Mouse (Mus musculus) neural tube, embryonic 15.5 days (tissue): ENCODE results near the gene Mlkl. TPM values are rescaled to one million over a fixed set of nuclear protein-coding genes. Genes with fewer than 3 reads are reported as not detected.
A peak's percentile ranks its signal among the peaks of the same experiment; 100 is the strongest.
"Not testable (repeated sequence)": the region's sequence is repeated elsewhere in the genome, so short reads cannot be mapped to it uniquely, and the experiment has no call there.

Experiments used
- ATAC-seq: fragments of 200-750 bp; cut with Nextera tagmentation; 2 replicates; pipeline ENCODE4 v1.8.0; 2017; ENCODE audit warnings: mild to moderate bottlenecking, moderate TSS enrichment, moderate library complexity; ENCODE audit not compliant: low FRiP score
- H3K27ac ChIP-seq: fragments of 300-500 bp; sonication (generic); replicated peaks from 2 replicates; pipeline ENCODE4 v1.5.1; 2015; ENCODE audit warnings: mild to moderate bottlenecking, inconsistent platforms
- H3K27me3 ChIP-seq: fragments of 300-500 bp; sonication (generic); replicated peaks from 2 replicates; pipeline ENCODE4 v1.6.1; 2015; ENCODE audit warnings: inconsistent platforms
- H3K36me3 ChIP-seq: fragments of 300-500 bp; sonication (generic); 2 replicates; pipeline ENCODE4 v1.6.1; 2015; ENCODE audit warnings: inconsistent platforms
- H3K4me1 ChIP-seq: fragments of 300-500 bp; sonication (generic); 2 replicates; pipeline ENCODE4 v1.6.1; 2015; ENCODE audit warnings: inconsistent platforms
- H3K4me2 ChIP-seq: fragments of 300-500 bp; sonication (generic); 2 replicates; pipeline ENCODE4 v1.6.1; 2015; ENCODE audit warnings: inconsistent platforms, mild to moderate bottlenecking, moderate library complexity
- H3K4me3 ChIP-seq: fragments of 300-500 bp; sonication (generic); replicated peaks from 2 replicates; pipeline ENCODE4 v1.5.1; 2015; ENCODE audit warnings: mild to moderate bottlenecking, inconsistent platforms
- H3K9ac ChIP-seq: fragments of 300-500 bp; sonication (generic); replicated peaks from 2 replicates; pipeline ENCODE4 v1.6.1; 2015; ENCODE audit warnings: mild to moderate bottlenecking, inconsistent platforms
- H3K9me3 ChIP-seq: fragments of 300-500 bp; sonication (generic); replicated peaks from 2 replicates; pipeline ENCODE4 v1.6.1; 2016; ENCODE audit warnings: inconsistent platforms
- WGBS: fragments of 180-500 bp; shearing (Covaris S2); methylation state at CpG from one replicate; pipeline ENCODE4 v1.1.7; 2015; ENCODE audit warnings: mixed read lengths; 5-methylcytosine and 5-hydroxymethylcytosine counted together
- polyA plus RNA-seq: library from polyadenylated mRNA; unstranded; fragments of >200 nt; fragmentation: Nextera tagmentation; extraction: Ambion mirVana; gene quantifications from 2 replicates; pipeline ENCODE4 v1.2.1, GENCODE M21; 2015

Gene Mlkl
- polyA plus RNA-seq, 1 experiment from 2014 or later = 0.29 TPM

- ATAC-seq = not testable (repeated sequence)
Observed at GRCm38 (mm10) chr8:111310006-111310405, 28.0 kb downstream of the Mlkl start.

DNA sequence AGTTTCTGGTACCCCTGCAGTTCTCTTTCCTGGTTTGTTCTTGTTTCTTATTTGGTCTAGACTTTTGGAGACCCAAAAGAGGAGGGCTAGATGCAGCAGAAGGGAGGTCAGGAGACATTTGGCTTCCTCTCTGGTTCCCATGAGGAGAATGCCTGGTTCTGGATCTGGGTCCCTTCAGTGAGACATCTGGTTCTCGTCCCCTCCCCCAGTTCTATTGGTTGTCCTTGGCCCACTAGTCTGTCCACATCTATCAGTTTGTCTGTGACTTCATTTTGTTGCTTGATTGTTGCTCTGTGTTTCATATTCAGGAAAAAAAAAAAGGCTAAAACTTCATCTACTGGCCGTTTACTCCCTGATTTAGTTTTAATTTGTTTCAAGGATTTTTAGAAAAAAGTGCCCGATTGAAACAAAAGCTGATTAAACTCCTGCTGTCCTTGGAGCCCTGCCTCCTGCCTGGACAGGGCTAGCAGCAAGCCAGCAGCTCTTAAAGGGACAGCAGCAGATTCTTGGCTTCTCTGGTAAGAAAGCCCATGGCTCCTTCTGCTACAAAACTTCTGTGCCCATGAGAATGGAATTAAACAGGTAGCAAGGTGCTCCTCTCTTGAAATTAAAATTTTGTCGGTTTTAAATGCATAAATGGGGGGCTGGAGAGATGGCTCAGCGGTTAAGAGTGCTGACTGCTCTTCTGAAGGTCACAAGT lies 32.8 kb downstream of the Mlkl start:
- Histone ChIP-seq H3K9me3 (no peaks in the 10 kb centered on the region), H3K4me1 (0 out of 2 replicates have a peak, but pooled peaks cover 3% of the 10 kb centered on the region), H3K27me3 (no peaks in the 10 kb centered on the region), H3K4me2 (no peak overlapping the region), H3K4me3 (no peak overlapping the region), H3K36me3 (no peaks in the 10 kb centered on the region), H3K9ac (no peak overlapping the region), H3K27ac (no peak overlapping the region)
- WGBS = 42% methylated on average over 5 of the region's 5 CpGs
- no peak for ATAC-seq

More at GRCm38 (mm10) chr8:111310006-111310405, 28.0 kb downstream of the Mlkl start:
- not testable (repeated sequence) for H3K4me3 ChIP-seq, H3K9ac ChIP-seq, H3K36me3 ChIP-seq, H3K27ac ChIP-seq, H3K9me3 ChIP-seq, H3K27me3 ChIP-seq, H3K4me1 ChIP-seq, H3K4me2 ChIP-seq
- 90% methylated on average over 15 of the region's 15 CpGs for WGBS

GRCm38 (mm10) chr8:111304359-111304758 lies 33.6 kb downstream of the Mlkl start:
- no peak overlapping the region for H3K4me3 ChIP-seq
- peaks cover 4% of the 10 kb centered on the region; the same call in 1 of the 2 replicates for H3K4me1 ChIP-seq
- no peaks in the 10 kb centered on the region for H3K27me3 ChIP-seq
- WGBS = 95% methylated on average over 3 of the region's 3 CpGs
- H3K4me2 ChIP-seq = no peak overlapping the region
- H3K27ac ChIP-seq = no peak overlapping the region
- H3K36me3 ChIP-seq = no peaks in the 10 kb centered on the region
- H3K9me3 ChIP-seq = no peaks in the 10 kb centered on the region
- no peak overlapping the region for H3K9ac ChIP-seq
- ATAC-seq = no peak

- H3K4me2 ChIP-seq, H3K9me3 ChIP-seq, H3K27ac ChIP-seq, H3K9ac ChIP-seq, H3K4me3 ChIP-seq, H3K27me3 ChIP-seq, H3K36me3 ChIP-seq, ATAC-seq: not testable (repeated sequence)
- 73% methylated on average over 5 of the region's 5 CpGs for WGBS
- H3K4me1 ChIP-seq = peaks cover 13% of the 10 kb centered on the region
Observed at GRCm38 (mm10) chr8:111303076-111303803, 34.7 kb downstream of the Mlkl start.

- Histone ChIP-seq H3K9me3 (no peaks in the 10 kb centered on the region), H3K9ac (no peak overlapping the region), H3K27me3 (no peaks in the 10 kb centered on the region), H3K4me3 (peak overlapping the region; percentile 96), H3K36me3 (peaks cover 5% of the 10 kb centered on the region), H3K27ac (no peak overlapping the region), H3K4me2 (peak overlapping the region; percentile 49), H3K4me1 (peaks cover 17% of the 10 kb centered on the region)
- 66% methylated on average over 11 of the region's 11 CpGs for WGBS
- no peak for ATAC-seq
Observed at GRCm38 (mm10) chr8:111300597-111301546, 37.1 kb downstream of the Mlkl start.

GRCm38 (mm10) chr8:111299821-111300568 lies 38.0 kb downstream of the Mlkl start, which contains the start of gene Rfwd3:
Gene Rfwd3, minus strand, starts transcription at chr8:111300222.
- peak within 1 kb of the TSS; percentile 96 for H3K4me3 ChIP-seq

GRCm38 (mm10) chr8:111299363-111299820 lies 38.6 kb downstream of the Mlkl start:
- Histone ChIP-seq H3K4me3 (peak overlapping the region; percentile 96), H3K27ac (peak overlapping the region; percentile 81), H3K4me1 (peaks cover 20% of the 10 kb centered on the region), H3K9ac (peak overlapping the region; percentile 84), H3K36me3 (peaks cover 8% of the 10 kb centered on the region), H3K9me3 (no peaks in the 10 kb centered on the region), H3K4me2 (peak overlapping the region; percentile 77), H3K27me3 (no peaks in the 10 kb centered on the region)
- ATAC-seq = no peak
- WGBS = under 1% methylated on average over 28 of the region's 28 CpGs

More at GRCm38 (mm10) chr8:111299821-111300568, 38.0 kb downstream of the Mlkl start, which contains the start of gene Rfwd3:
- peak; percentile 100 for ATAC-seq
- peaks cover 8% of the 10 kb centered on the region for H3K36me3 ChIP-seq
- peak within 1 kb of the TSS; percentile 81 for H3K27ac ChIP-seq
- H3K27me3 ChIP-seq = no peaks in the 10 kb centered on the region
- peaks cover 20% of the 10 kb centered on the region for H3K4me1 ChIP-seq
- under 1% methylated on average over 66 of the region's 67 CpGs for WGBS
- H3K4me2 ChIP-seq = peak within 1 kb of the TSS; percentile 77
- H3K9ac ChIP-seq = peak within 1 kb of the TSS; percentile 84
- H3K9me3 ChIP-seq = no peaks in the 10 kb centered on the region

DNA sequence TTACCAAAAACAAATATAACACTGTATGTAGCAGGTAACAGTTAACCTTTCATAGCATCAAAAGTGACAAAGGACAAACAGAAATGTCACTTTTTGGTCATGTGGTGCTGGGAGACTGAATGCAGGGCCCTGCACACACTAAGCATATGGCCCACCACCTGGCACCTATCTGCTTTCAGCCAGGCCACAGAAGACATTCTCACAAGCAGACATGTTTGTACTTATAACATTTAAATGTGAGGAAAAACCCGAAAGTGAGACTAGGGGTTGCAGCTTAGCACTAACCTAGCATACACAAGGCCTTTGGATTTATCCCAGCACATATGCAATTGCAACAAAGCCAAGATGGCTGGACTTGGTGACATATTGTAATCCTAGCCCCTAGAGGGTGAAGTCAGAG lies 40.0 kb downstream of the Mlkl start:
- Histone ChIP-seq H3K4me2 (no peak overlapping the region), H3K9me3 (no peaks in the 10 kb centered on the region), H3K27me3 (no peaks in the 10 kb centered on the region), H3K4me1 (peaks cover 20% of the 10 kb centered on the region), H3K9ac (no peak overlapping the region), H3K4me3 (no peak overlapping the region), H3K27ac (no peak overlapping the region), H3K36me3 (peaks cover 16% of the 10 kb centered on the region)
- no peak for ATAC-seq
- 97% methylated on average over 1 of the region's 1 CpGs for WGBS

DNA sequence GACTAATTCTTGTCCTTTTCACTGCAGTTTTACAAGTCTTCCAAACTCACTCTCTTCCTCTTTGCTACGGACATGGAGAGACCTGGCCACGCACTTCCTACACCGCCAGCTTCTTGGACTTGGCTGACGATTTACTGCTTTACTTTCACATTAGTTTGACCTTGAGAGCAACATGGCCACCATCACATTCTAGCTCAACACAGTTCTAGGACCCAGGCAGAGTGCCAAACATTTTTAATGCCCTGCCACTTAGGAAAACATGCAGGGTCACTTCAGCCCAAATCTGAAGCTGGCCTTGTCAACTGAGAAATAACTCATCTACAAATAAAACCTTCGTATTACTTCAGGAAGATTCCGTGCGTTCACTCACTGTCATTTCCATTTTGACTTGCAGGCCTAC lies 46.2 kb downstream of the Mlkl start:
- Histone ChIP-seq H3K9me3 (no peaks in the 10 kb centered on the region), H3K4me2 (no peak overlapping the region), H3K36me3 (peaks cover 58% of the 10 kb centered on the region), H3K27me3 (no peaks in the 10 kb centered on the region), H3K27ac (no peak overlapping the region), H3K4me3 (no peak overlapping the region), H3K9ac (no peak overlapping the region), H3K4me1 (peaks cover 2% of the 10 kb centered on the region; the same call in 1 of the 2 replicates)
- no peak for ATAC-seq
- WGBS = 92% methylated on average over 7 of the region's 7 CpGs

DNA sequence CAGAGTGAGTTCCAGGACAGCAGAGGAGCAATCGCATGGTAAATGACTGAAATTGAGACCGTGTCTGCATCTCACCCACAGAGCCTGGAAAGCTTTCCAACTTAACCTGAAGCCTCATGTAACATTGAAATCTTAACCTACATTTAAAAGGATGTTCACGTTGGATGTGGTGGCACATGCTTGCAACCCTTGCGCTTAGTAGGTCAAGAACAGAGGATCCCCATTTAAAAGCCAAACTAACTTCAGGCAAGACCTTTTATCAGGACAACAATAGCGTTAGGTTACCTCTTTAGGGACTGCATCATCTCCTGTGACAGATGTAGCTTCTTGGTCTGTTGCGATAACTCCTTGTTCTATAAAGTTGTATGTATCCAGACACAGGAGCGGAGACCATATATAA lies 47.4 kb downstream of the Mlkl start:
- Histone ChIP-seq H3K9me3 (no peaks in the 10 kb centered on the region), H3K4me3 (no peak overlapping the region), H3K4me2 (no peak overlapping the region), H3K27ac (no peak overlapping the region), H3K27me3 (no peaks in the 10 kb centered on the region), H3K4me1 (peaks cover 2% of the 10 kb centered on the region; the same call in 1 of the 2 replicates), H3K36me3 (peaks cover 66% of the 10 kb centered on the region), H3K9ac (no peak overlapping the region)
- ATAC-seq = no peak
- WGBS = 99% methylated on average over 7 of the region's 7 CpGs
